Mouse (Mus musculus) spleen, postnatal 10 days (tissue): ENCODE data around the gene Hepacam2.
"Not testable (repeated sequence)": the region's sequence is repeated elsewhere in the genome, so short reads cannot be mapped to it uniquely, and the experiment has no call there.

Source experiments
- DNase-seq, 2 experiments: peaks; one replicate each; pipeline ENCODE4 v3.0.0; 2021 to 2022; ENCODE audit warnings: low spot score in 2 of 2

The Hepacam2 gene

DNA sequence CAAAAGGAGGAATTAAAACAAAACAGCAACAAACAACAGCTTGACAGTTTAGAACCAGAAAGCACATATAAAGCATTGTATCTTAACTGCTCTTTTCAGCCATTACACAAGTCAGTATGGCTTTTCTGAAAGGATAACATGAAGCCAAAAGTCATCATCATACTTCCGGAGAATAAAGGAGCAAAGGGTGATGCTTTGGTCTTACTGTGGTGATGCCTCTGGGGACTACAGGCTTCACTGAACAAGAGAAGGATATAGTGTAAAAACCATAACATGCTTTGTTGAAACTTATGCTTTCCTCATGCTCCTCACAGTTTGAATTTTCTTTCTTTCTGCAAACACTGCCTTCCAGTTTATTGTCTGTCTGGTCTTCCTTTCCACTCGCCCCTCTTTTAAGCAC, 34.5 kb downstream of the Hepacam2 start:
- DNase-seq: no peak

DNA sequence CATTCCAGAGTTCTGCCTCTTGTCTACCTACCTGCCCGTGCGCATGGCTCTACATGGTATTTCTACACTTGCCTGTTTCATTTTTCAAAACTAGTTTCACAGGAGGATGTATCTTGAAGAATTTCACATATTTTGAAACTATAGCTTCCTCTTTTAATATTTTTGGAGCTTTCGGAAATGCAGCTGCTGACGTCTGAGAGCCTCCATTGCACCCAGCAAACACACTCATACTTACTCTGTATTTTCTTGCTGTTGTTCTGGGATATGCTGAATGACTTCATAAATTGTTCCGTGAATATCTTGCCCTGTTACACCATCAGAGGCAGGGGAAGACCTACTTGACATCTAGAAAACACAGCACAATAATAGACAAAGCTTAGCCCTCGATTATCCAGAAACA, 35.1 kb downstream of the Hepacam2 start:
- no peak for DNase-seq

DNA sequence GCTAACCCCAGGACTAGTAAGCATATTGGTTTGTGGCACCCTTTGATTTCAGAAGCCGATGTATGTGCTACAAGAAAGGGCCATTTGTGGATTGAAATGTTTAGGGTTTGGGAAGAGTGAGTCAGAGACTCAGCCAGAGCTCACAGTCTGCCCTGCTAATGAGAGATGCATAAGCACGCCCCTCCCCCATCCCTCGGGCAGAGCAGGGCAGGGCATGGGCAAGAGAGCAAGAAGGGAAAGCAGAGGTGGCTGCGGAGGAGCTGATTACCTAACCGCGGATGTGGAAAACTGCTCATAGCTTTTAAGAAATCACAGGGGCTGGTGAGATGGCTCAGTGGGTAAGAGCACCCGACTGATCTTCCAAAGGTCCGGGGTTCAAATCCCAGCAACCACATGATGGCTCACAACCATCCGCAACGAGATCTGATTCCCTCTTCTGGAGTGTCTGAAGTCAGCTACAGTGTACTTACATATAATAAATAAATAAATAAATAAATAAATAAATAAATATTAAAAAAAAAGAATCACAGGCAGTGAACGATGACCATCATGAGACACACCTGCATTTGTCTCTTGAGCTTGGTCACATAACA, 42.1 kb downstream of the Hepacam2 start:
- DNase-seq: peak in 1 of 2 experiments; percentile 13

DNA sequence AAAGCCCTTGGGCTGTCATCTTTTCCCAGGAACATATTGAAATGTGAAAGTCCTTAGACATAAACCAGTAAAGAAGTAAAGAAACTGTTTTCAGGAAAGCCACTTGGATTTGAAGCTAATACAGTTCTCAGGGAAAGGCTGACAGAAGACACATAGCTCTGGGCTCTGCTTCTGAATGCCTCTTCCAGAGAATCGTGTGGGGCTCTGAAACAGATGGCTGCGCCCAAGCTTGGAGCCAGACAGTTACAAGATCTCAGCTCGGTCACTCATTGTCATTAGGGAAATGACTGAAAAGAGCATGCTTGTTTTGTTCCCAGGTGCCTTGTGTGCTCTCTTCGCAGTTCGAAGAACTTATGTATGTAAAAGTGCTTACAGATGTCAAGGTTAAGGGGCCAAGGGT, 43.7 kb downstream of the Hepacam2 start:
- no peak for DNase-seq

DNA sequence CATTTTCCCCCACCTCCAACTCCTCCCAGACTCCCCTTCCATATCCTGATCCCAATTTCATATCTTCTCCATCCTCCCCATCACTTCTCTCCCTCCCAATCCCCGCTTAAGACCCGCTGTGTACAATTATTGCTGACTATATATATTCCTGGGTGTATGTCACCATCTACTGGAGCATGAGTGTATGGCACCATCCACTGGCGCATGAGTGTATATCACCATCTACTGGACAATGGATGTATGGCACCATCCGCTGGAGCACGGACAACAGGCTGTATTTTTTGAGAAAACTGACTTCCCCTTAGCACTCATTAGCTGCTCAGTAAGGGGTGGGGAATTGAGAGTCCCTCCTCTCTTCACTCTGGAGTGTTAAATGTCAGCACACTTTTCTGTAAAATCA, 50.7 kb downstream of the Hepacam2 start:
- peak; percentile 30 to 59 for DNase-seq

DNA sequence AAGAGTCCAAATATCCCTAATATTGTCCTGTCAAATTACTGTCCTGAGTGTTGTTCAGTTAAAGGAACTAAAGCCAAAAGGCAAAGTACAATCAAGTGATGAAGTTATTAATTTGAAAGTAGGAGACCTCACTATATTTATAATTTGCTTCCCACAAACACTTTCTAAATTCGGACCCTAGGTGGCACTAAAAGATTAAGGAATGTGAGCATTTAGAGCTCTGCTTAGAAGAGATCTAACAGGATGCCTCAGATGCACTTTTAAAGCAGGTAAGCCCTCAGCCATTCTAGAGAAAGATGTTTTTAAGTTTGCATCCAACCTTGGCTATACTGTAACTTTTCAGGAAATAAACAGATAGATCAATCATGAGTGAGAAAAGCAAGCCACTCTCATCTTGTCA, 54.2 kb downstream of the Hepacam2 start:
- DNase-seq: no peak

DNA sequence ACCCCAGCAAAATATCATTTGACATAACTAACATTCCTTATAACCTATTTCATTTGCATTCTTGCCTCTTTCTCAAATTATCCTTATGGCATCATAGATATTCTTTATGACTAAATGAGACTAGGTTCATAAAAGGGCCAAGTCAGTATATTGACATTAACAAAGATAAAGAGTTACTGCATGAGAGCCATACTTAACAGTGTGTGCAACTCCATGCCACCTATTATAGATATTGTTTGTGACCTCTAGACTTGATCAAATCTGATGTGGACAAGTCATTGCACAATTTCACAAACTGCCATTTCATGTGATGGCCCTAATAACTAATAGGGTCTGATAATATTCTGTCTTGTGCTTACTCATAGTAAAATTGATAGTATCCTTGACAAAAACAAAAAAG, 62.0 kb downstream of the Hepacam2 start:
- DNase-seq: no peak

DNA sequence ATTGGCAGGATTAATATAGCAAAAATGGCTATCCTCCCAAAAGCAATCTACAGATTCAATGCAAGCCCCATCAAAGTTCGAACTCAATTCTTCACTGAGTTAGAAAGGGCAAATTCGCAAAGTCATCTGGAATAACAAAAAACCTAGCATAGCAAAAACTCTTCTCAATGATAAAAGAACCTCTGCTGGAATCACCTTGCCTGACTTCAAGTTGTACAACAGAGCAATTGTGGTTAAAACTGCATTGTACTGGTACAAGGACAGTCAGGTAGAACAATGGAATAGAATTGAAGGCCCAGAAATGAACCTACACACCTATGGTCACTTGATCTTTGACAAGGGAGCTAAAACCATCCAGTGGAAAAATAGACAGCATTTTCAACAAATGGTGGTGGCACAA, 67.1 kb downstream of the Hepacam2 start:
- not testable (repeated sequence) for DNase-seq

DNA sequence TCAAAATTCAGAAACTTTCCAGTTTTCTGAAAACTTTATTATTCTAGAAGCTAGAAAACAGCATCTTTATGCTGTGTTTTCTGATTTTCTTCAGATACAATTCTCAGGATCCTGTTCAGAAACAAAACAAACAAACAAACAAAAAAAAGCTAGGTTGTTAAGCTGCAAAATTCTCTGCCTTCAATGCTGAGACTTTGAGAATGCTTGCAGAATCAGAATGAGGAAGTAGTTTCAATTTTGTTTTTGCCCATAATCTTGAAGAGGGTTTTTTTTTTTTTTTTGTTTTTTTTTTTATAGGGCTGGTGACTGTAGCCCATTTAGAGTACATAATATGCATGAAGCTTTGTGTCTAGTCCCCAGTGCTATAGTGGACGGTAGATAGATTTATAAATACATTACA, 71.1 kb downstream of the Hepacam2 start:
- DNase-seq: no peak

DNA sequence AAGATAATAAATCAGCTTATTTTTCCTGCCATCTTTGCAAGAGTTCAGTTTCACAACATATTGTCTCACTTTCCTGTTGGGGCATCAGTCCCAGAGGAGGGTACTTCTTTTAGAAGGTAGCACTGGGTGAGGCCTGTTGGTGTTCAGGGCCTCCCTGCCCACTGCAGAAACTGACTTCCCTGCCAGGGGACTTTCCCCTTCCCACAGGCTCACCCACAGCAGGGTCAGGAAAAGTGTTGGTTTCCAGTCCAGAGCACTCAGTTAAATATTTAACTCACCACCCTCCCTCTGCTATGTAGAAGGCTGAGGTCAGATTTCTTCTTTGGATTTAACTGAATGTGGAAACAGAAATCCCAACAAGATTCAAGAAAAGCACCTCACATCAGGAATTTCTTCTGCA, 72.8 kb downstream of the Hepacam2 start:
- not testable (repeated sequence) for DNase-seq

DNA sequence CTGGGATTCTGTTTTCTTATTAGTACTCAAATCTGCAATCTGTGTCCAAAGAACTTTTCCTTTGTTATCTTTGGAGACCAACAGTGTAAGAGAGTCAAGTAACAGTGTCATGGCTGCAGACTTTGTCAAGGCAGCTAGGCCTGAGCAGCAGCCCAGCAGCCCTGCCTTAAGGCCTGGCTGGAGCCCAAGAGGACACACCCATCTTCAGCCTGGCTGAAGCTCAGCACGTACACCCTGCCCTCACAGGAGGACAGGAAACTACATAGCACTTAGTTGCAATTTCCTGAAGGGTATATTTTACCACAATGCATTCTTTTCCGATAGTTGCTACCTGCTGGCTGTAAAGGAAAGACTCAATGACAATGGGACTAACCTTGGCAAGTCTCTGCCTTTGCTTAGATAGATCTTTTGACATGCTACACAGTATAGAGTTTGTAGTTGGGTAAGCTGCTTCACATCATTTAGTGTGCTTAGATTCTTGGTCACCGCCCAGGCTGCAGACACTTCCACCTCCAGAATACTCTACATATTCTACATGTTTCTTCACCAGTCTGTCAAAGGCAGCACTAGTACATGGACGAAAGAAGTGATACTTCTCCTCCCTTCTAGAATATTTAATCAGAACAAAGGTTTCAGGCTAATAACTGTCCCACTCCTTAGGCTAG, 73.4 kb downstream of the Hepacam2 start:
- peak in 1 of 2 experiments; percentile 49 for DNase-seq
